Mouse (Mus musculus) forebrain, embryonic 14.5 days (tissue): ENCODE results near the gene Slc28a3. TPM values are rescaled to one million over a fixed set of nuclear protein-coding genes. Genes with fewer than 3 reads are reported as not detected.

Experiments
- ATAC-seq: fragments of 200-750 bp; cut with Nextera tagmentation; 2 replicates; pipeline ENCODE4 v1.8.0; 2017; ENCODE audit warnings: mild to moderate bottlenecking, moderate library complexity
- DNase-seq: peaks from one replicate; pipeline ENCODE4 v3.0.0-alpha.2; 2015; ENCODE audit warnings: low spot score
- H3K27ac ChIP-seq: fragments of 300-500 bp; sonication (generic); 2 replicates; pipeline ENCODE4 v1.5.1; 2014; ENCODE audit warnings: low read depth, mild to moderate bottlenecking, control low read depth, low read length, moderate library complexity
- H3K27me3 ChIP-seq: fragments of 300-500 bp; sonication (generic); replicated peaks from 2 replicates; pipeline ENCODE4 v1.6.1; 2014; ENCODE audit warnings: low read length, control low read depth, mixed read lengths; ENCODE audit not compliant: control insufficient read depth, insufficient read depth
- H3K36me3 ChIP-seq: fragments of 300-500 bp; sonication (generic); 2 replicates; pipeline ENCODE4 v1.6.1; 2014; ENCODE audit warnings: low read length, control low read depth; ENCODE audit not compliant: control insufficient read depth, insufficient read depth
- H3K4me1 ChIP-seq: fragments of 300-500 bp; sonication (generic); 2 replicates; pipeline ENCODE4 v1.6.1; 2014; ENCODE audit warnings: antibody characterized with exemption, low read length, control low read depth; ENCODE audit not compliant: control insufficient read depth, insufficient read depth
- H3K4me2 ChIP-seq: fragments of 300-500 bp; sonication (generic); 2 replicates; pipeline ENCODE4 v1.6.1; 2014; ENCODE audit warnings: mild to moderate bottlenecking, control low read depth, low read length
- H3K4me3 ChIP-seq: fragments of 300-500 bp; sonication (generic); 2 replicates; pipeline ENCODE4 v1.5.1; 2014; ENCODE audit warnings: low read depth, low read length, control low read depth
- H3K9ac ChIP-seq: fragments of 300-500 bp; sonication (generic); 2 replicates; pipeline ENCODE4 v1.6.1; 2014; ENCODE audit warnings: mild to moderate bottlenecking, low read length, control low read depth, moderate library complexity
- H3K9me3 ChIP-seq: fragments of 300-500 bp; sonication (generic); replicated peaks from 2 replicates; pipeline ENCODE4 v1.6.1; 2016; ENCODE audit warnings: low read length, control low read depth, mixed read lengths; ENCODE audit not compliant: control insufficient read depth
- WGBS: fragments of 180-500 bp; shearing (Covaris S2); extraction: QIAGEN DNeasy Blood & Tissue Kit; methylation state at CpG from one replicate; pipeline ENCODE4 v1.1.7; 2014; 5-methylcytosine and 5-hydroxymethylcytosine counted together
- polyA plus RNA-seq: library from polyadenylated mRNA; unstranded; fragments of >200 nt; fragmentation: Nextera tagmentation; extraction: Ambion mirVana; gene quantifications from 2 replicates; pipeline ENCODE4 v1.2.1, GENCODE M21; 2014

The Slc28a3 gene
- polyA plus RNA-seq, 1 experiment from 2014 or later: not detected

DNA sequence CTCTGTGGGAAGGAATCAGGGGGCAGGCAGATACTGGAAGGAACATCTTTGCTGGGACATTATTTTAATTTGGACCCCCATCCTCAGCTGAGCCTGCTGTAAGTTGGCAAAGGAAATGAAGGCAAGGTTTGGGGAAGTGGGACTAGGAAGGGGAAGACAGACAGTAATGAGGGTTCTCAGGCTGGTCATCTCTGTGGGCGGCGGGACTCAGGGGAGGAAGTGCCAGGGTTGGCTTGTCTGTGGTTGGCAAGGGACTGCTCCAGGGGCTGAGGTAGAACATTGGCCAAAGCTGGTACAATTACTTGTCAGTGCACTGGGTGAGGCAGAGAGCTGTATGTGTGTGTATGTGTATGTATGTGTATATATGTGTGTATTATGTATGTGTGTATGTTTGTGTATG lies 107.1 kb downstream of the Slc28a3 start:
- DNase-seq (no peak), ATAC-seq (no peak)
- Histone ChIP-seq H3K4me1 (peaks cover 5% of the 10 kb centered on the region; the same call in 1 of the 2 replicates), H3K9ac (no peak overlapping the region), H3K27me3 (no peaks in the 10 kb centered on the region), H3K4me3 (no peak overlapping the region), H3K36me3 (no peaks in the 10 kb centered on the region), H3K27ac (no peak overlapping the region), H3K9me3 (no peaks in the 10 kb centered on the region), H3K4me2 (no peak overlapping the region)
- WGBS: 85% methylated on average over 2 of the region's 2 CpGs

DNA sequence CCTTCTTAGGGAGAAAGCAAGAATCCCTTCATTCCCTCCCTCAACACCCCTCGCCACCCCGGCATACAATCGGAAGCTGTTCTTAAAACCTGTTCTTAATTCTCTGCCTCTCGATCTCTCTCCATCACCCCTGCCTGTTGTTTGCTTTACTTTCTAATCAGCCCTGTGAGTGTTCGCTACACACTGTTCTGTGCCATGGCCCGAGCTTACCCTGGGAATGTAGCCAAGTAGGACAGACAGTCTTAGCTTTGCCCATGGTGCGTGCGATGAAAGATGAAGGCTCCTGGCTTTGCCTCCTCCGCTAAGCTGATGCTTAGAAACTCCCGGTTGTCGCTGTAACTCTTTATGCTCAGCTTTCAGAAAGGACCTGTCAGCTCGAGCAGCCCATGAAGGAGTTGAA lies 112.9 kb downstream of the Slc28a3 start:
- ATAC-seq (no peak), DNase-seq (no peak)
- H3K27ac ChIP-seq: no peak overlapping the region
- no peaks in the 10 kb centered on the region for H3K36me3 ChIP-seq
- 53% methylated on average over 12 of the region's 12 CpGs for WGBS
- peaks cover 11% of the 10 kb centered on the region for H3K4me1 ChIP-seq
- H3K4me2 ChIP-seq: no peak overlapping the region
- H3K9ac ChIP-seq: no peak overlapping the region
- H3K4me3 ChIP-seq: no peak overlapping the region
- no peaks in the 10 kb centered on the region for H3K27me3 ChIP-seq
- no peaks in the 10 kb centered on the region for H3K9me3 ChIP-seq

Other genes starting within 250 kb of the Slc28a3 start
- gene 2210016F16Rik, start 225.7 kb downstream of the Slc28a3 start, polyA plus RNA-seq: 24.0 and 28.9 TPM in 2 replicates
- gene Rmi1, start 208.6 kb downstream of the Slc28a3 start, polyA plus RNA-seq: 23.8 and 24.6 TPM in 2 replicates
- 1,944 and 2,007 TPM in 2 replicates for gene Hnrnpk, start 207.5 kb downstream of the Slc28a3 start, polyA plus RNA-seq
- gene Ntrk2, start 195.7 kb upstream of the Slc28a3 start, polyA plus RNA-seq: 49.9 and 66.7 TPM in 2 replicates